ENCODE assay signal across 8 mouse cellular contexts in the genomic region with DNA sequence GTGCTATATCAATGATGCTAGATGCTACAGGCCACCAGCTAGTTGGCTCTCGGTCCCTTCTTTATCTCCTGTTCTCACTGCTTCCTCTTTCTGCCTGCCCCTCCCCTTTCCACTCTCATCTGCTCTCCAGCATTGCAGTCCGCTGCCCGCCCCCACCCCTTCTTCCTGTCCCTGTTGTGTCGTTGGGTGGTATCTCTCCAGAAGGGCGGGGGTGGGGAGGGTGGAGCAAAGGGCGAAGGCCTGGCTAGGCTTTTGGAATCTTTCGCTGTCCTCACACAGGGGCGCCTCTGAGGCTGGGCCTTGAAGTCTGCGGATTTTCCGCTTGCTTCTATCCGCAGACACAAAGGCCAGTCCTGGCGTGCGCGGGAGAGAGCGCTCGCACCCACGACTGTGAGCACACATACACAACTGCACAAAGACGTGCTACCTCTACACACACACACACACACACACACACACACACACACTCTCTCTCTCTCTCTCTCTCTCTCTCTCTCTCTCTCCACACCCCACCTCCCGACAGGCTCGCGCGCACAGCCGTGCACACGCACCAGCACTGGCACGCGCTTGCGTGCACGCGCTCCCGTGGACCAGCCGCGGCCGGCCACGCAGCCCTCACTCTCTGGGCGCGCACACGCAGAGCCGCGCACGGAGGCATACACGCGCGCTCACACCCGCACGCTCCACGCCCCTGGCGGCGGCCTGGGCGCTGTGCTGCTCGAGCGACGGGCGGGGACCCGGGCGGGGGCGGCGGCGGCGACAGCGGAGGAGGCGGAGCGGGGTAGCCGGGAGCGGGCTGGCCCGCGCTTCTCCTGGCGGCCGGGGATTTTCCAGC. TPM values are rescaled to one million over a fixed set of nuclear protein-coding genes. Genes with fewer than 3 reads are reported as not detected.
DNase-seq lines count a peak whose midpoint lies in the region; ATAC-seq and TF ChIP-seq lines count a peak whose summit lies in the region.

Gene Arrb1, plus strand, starts transcription at position 566 of the 835 bp plus-strand sequence.

- under 1% methylated on average over 66 of the region's 68 CpGs for WGBS in forebrain, embryonic 13.5 days
- WGBS in heart, postnatal 0 days: under 1% methylated on average over 58 of the region's 68 CpGs
- WGBS in neural tube, embryonic 14.5 days: under 1% methylated on average over 60 of the region's 68 CpGs

- 0 out of 2 replicates have a peak, but pooled peaks have one; percentile 18 for TF ChIP-seq CTCF in heart, postnatal 0 days (IDR thresholded peaks at IDR 0.05; ENCODE audit: low read depth)
- TF ChIP-seq CTCF in testis, adult 2 months (IDR thresholded peaks at IDR 0.05; ENCODE audit: control insufficient read depth, insufficient read depth, insufficient replicate concordance, low read depth, low read length): peak; percentile 9; the same call in 1 of the 2 replicates

- in situ Hi-C loops in ES-E14 (cut with MboI; ENCODE audit: low sequenced_read_pairs in 2 of 2, unreplicated experiment in 2 of 2): no loop called here

- H3K27me3 ChIP-seq in forebrain, embryonic 13.5 days: no peaks in the 10 kb centered on the region
- no peaks in the 10 kb centered on the region for H3K27me3 ChIP-seq in heart, postnatal 0 days (ENCODE audit: control insufficient read depth, insufficient read depth, low read length)
- H3K27me3 ChIP-seq in neural tube, embryonic 14.5 days (ENCODE audit: control insufficient read depth, insufficient read depth, low read length): no peaks in the 10 kb centered on the region
- no peaks in the 10 kb centered on the region for H3K27me3 ChIP-seq in testis, adult 2 months (ENCODE audit: control insufficient read depth, insufficient read depth, low read length)

- DNase-seq in ES-E14 (ENCODE audit: low read depth, low spot score): peak; percentile 51
- peak; percentile 84 for DNase-seq in c-Kit-positive CD71-positive TER-119-positive erythroid progenitor cells, embryonic 14.5 days (ENCODE audit: low spot score)
- peak; percentile 81 for DNase-seq in heart, postnatal 0 days (ENCODE audit: low spot score)
- peak; percentile 86 to 92 for DNase-seq in kidney, postnatal 4 days
- peak; percentile 83 to 88 for DNase-seq in lung, adult 18-20 months

- H3K9ac ChIP-seq in ES-E14 (ENCODE audit: insufficient read depth, low read depth, low read length, poor library complexity, severe bottlenecking): peak within 1 kb of the TSS; percentile 65
- peak within 1 kb of the TSS; percentile 89 for H3K9ac ChIP-seq in forebrain, embryonic 13.5 days
- peak within 1 kb of the TSS; percentile 78 for H3K9ac ChIP-seq in heart, postnatal 0 days (replicated peaks; ENCODE audit: low read depth, low read length)
- H3K9ac ChIP-seq in neural tube, embryonic 14.5 days (replicated peaks; ENCODE audit: low read depth, low read length): peak within 1 kb of the TSS; percentile 95

- TF ChIP-seq EP300 in heart, postnatal 0 days (IDR thresholded peaks at IDR 0.05; ENCODE audit: low read depth): no peak

- H3K36me3 ChIP-seq in ES-E14 (ENCODE audit: control insufficient read depth, insufficient read depth, low read length, poor library complexity, severe bottlenecking): no peaks in the 10 kb centered on the region
- no peaks in the 10 kb centered on the region for H3K36me3 ChIP-seq in forebrain, embryonic 13.5 days (ENCODE audit: poor library complexity, severe bottlenecking)
- H3K36me3 ChIP-seq in heart, postnatal 0 days (replicated peaks; ENCODE audit: control insufficient read depth, insufficient read depth, low read length): no peaks in the 10 kb centered on the region
- H3K36me3 ChIP-seq in neural tube, embryonic 14.5 days (ENCODE audit: control insufficient read depth, insufficient read depth, low read length): no peaks in the 10 kb centered on the region
- H3K36me3 ChIP-seq in testis, adult 2 months (ENCODE audit: control insufficient read depth, insufficient read depth, low read length): no peaks in the 10 kb centered on the region

- no peaks in the 10 kb centered on the region for H3K9me3 ChIP-seq in ES-E14 (ENCODE audit: control insufficient read depth, insufficient read depth, low read depth, low read length)
- no peaks in the 10 kb centered on the region for H3K9me3 ChIP-seq in forebrain, embryonic 13.5 days (replicated peaks)
- H3K9me3 ChIP-seq in heart, postnatal 0 days (replicated peaks; ENCODE audit: control insufficient read depth, low read length): no peaks in the 10 kb centered on the region
- H3K9me3 ChIP-seq in neural tube, embryonic 14.5 days (ENCODE audit: control insufficient read depth, low read length): no peaks in the 10 kb centered on the region

- no peak within 1 kb of the TSS for H3K27ac ChIP-seq in ES-E14 (ENCODE audit: insufficient read depth, low read depth, low read length, poor library complexity, severe bottlenecking)
- H3K27ac ChIP-seq in forebrain, embryonic 13.5 days: peak within 1 kb of the TSS; percentile 86
- H3K27ac ChIP-seq in heart, postnatal 0 days (ENCODE audit: low read depth): peak within 1 kb of the TSS; percentile 78
- peak within 1 kb of the TSS; percentile 95 for H3K27ac ChIP-seq in neural tube, embryonic 14.5 days (ENCODE audit: low read depth, low read length)
- H3K27ac ChIP-seq in testis, adult 2 months (ENCODE audit: control insufficient read depth, insufficient read depth, low read depth, low read length): peak within 1 kb of the TSS; percentile 85

- no peak; the same call in 1 of the 2 replicates for TF ChIP-seq POLR2A in testis, adult 2 months (IDR thresholded peaks at IDR 0.05; ENCODE audit: control insufficient read depth, low read depth, low read length)

- peak; percentile 87 for ATAC-seq in forebrain, embryonic 13.5 days
- ATAC-seq in heart, postnatal 0 days (ENCODE audit: insufficient read depth, low read depth): peak; percentile 85
- ATAC-seq in neural tube, embryonic 14.5 days (ENCODE audit: low read depth): peak; percentile 87

- peaks cover 10 to 49% of the 10 kb centered on the region in 2 experiments for H3K4me1 ChIP-seq in ES-E14 (ENCODE audit: control insufficient read depth in 2 of 2, insufficient read depth in 2 of 2, low read length in 2 of 2, poor library complexity in 1 of 2)
- peaks cover 52% of the 10 kb centered on the region for H3K4me1 ChIP-seq in forebrain, embryonic 13.5 days
- H3K4me1 ChIP-seq in heart, postnatal 0 days (ENCODE audit: control insufficient read depth, insufficient read depth): peaks cover 31% of the 10 kb centered on the region
- peaks cover 42% of the 10 kb centered on the region for H3K4me1 ChIP-seq in neural tube, embryonic 14.5 days (ENCODE audit: control insufficient read depth, insufficient read depth, low read length)
- peaks cover 17% of the 10 kb centered on the region for H3K4me1 ChIP-seq in testis, adult 2 months (ENCODE audit: control insufficient read depth, insufficient read depth, low read length)

- peak within 1 kb of the TSS; percentile 87 for H3K4me2 ChIP-seq in forebrain, embryonic 13.5 days
- peak within 1 kb of the TSS; percentile 79 for H3K4me2 ChIP-seq in heart, postnatal 0 days (ENCODE audit: low read depth, low read length)
- peak within 1 kb of the TSS; percentile 56 for H3K4me2 ChIP-seq in neural tube, embryonic 14.5 days (ENCODE audit: low read depth, low read length)

- peak within 1 kb of the TSS; percentile 76 to 88 for H3K4me3 ChIP-seq in ES-E14 (ENCODE audit: insufficient read depth in 1 of 2, low read depth in 1 of 2, low read length in 2 of 2, poor library complexity in 1 of 2, severe bottlenecking in 1 of 2)
- peak within 1 kb of the TSS; percentile 71 for H3K4me3 ChIP-seq in forebrain, embryonic 13.5 days
- H3K4me3 ChIP-seq in heart, postnatal 0 days (ENCODE audit: low read depth, low read length): peak within 1 kb of the TSS; percentile 65
- H3K4me3 ChIP-seq in neural tube, embryonic 14.5 days (ENCODE audit: low read depth, low read length): peak within 1 kb of the TSS; percentile 75
- H3K4me3 ChIP-seq in testis, adult 2 months (ENCODE audit: control insufficient read depth, low read depth, low read length): peak within 1 kb of the TSS; percentile 88

TF ChIP-seq in ES-E14, 5 proteins besides CTCF, POLR2A, EP300 and RAD21:
- TF ChIP-seq MAFK (IDR thresholded peaks at IDR 0.05; ENCODE audit: insufficient read depth, low read depth, low read length) (no peak), ZNF384 (IDR thresholded peaks at IDR 0.05; ENCODE audit: low read depth, low read length) (no peak), HCFC1 (IDR thresholded peaks at IDR 0.05; ENCODE audit: borderline replicate concordance, insufficient read depth, low read length) (no peak), ZC3H11A (IDR thresholded peaks at IDR 0.05; ENCODE audit: borderline replicate concordance, low read depth, low read length) (no peak), CHD2 (IDR thresholded peaks at IDR 0.05; ENCODE audit: low read depth, low read length) (no peak)

RNA-seq across cellular contexts. Expression of gene Arrb1, which starts in this region (rescaled TPM):
- total RNA-seq in ES-E14 (2012; rRNA removed): 10.7 and 15.3 TPM in 2 replicates
- polyA plus RNA-seq in forebrain, embryonic 13.5 days (2015; fragmentation: Nextera tagmentation; extraction: Ambion mirVana): 7.4 and 10.6 TPM in 2 replicates
- total RNA-seq in heart, postnatal 0 days (2014; rRNA removed; ENCODE audit: low replicate concordance): 23.8 and 36.8 TPM in 2 replicates
- polyA plus RNA-seq in heart, postnatal 0 days (2015; fragmentation: Nextera tagmentation; extraction: Ambion mirVana): 3.3 and 3.5 TPM in 2 replicates
- polyA plus RNA-seq in neural tube, embryonic 14.5 days (2014; fragmentation: Nextera tagmentation; extraction: Ambion mirVana): 9.9 and 11.5 TPM in 2 replicates
- 14.9 and 19.4 TPM in 2 replicates for polyA plus RNA-seq in testis, adult 2 months (2012; rRNA removed)
